7 mouse cellular contexts compared by ENCODE assay signal in genomic region chr9:50746214-50746677, GRCm38 (mm10). TPM values are rescaled to one million over a fixed set of nuclear protein-coding genes. Genes with fewer than 3 reads are reported as not detected.
DNase-seq lines count a peak whose midpoint lies in the region; ATAC-seq lines count a peak whose summit lies in the region.

2310030G06Rik (minus strand) TSS chr9:50746536.

- peak within 1 kb of the TSS; percentile 56 for H3K9ac ChIP-seq in forebrain, embryonic 13.5 days
- H3K9ac ChIP-seq in lung, embryonic 15.5 days: peak within 1 kb of the TSS; percentile 41
- H3K9ac ChIP-seq in stomach, embryonic 16.5 days (ENCODE audit: low read length): peak within 1 kb of the TSS; percentile 68

- no peak within 1 kb of the TSS for H3K27ac ChIP-seq in forebrain, embryonic 13.5 days
- H3K27ac ChIP-seq in lung, embryonic 15.5 days: peak within 1 kb of the TSS; percentile 91
- H3K27ac ChIP-seq in stomach, embryonic 16.5 days (ENCODE audit: low read length): peak within 1 kb of the TSS; percentile 84

- no peaks in the 10 kb centered on the region for H3K36me3 ChIP-seq in forebrain, embryonic 13.5 days (ENCODE audit: poor library complexity, severe bottlenecking)
- no peaks in the 10 kb centered on the region for H3K36me3 ChIP-seq in lung, embryonic 15.5 days
- H3K36me3 ChIP-seq in stomach, embryonic 16.5 days (ENCODE audit: control insufficient read depth, insufficient read depth, low read length): no peaks in the 10 kb centered on the region

- peak; percentile 19; the same call in 1 of the 2 replicates for ATAC-seq in forebrain, embryonic 13.5 days
- ATAC-seq in lung, embryonic 15.5 days (ENCODE audit: borderline replicate concordance, extremely low read depth, low FRiP score, low TSS enrichment): peak; percentile 77; the same call in 1 of the 2 replicates
- ATAC-seq in stomach, embryonic 16.5 days (ENCODE audit: insufficient read depth, low FRiP score): peak; percentile 71

- WGBS in forebrain, embryonic 13.5 days: under 1% methylated on average over 19 of the region's 19 CpGs
- 1% methylated on average over 19 of the region's 19 CpGs for WGBS in lung, embryonic 15.5 days
- 2% methylated on average over 19 of the region's 19 CpGs for WGBS in stomach, embryonic 16.5 days

- peak within 1 kb of the TSS; percentile 64 for H3K4me2 ChIP-seq in forebrain, embryonic 13.5 days
- peak within 1 kb of the TSS; percentile 57 for H3K4me2 ChIP-seq in lung, embryonic 15.5 days
- H3K4me2 ChIP-seq in stomach, embryonic 16.5 days (ENCODE audit: low read depth, low read length): peak within 1 kb of the TSS; percentile 53

- H3K4me1 ChIP-seq in forebrain, embryonic 13.5 days: peaks cover 8% of the 10 kb centered on the region
- H3K4me1 ChIP-seq in lung, embryonic 15.5 days: peaks cover 16% of the 10 kb centered on the region; the same call in 1 of the 2 replicates
- no peaks in the 10 kb centered on the region for H3K4me1 ChIP-seq in stomach, embryonic 16.5 days (ENCODE audit: control insufficient read depth, insufficient read depth, low read length)

- no peaks in the 10 kb centered on the region for H3K9me3 ChIP-seq in forebrain, embryonic 13.5 days (replicated peaks)
- H3K9me3 ChIP-seq in lung, embryonic 15.5 days: no peaks in the 10 kb centered on the region
- H3K9me3 ChIP-seq in stomach, embryonic 16.5 days (replicated peaks; ENCODE audit: control insufficient read depth, low read length): no peaks in the 10 kb centered on the region

- peak; percentile 43 for DNase-seq in urinary bladder, adult 2 months (ENCODE audit: low spot score)
- DNase-seq in urinary bladder, postnatal 10 days (ENCODE audit: low spot score): no peak
- peak; percentile 83 to 85 for DNase-seq in kidney, adult 8-10 months
- no peak for DNase-seq in frontal cortex, postnatal 10 days (ENCODE audit: low spot score in 2 of 2)

- peaks cover 14% of the 10 kb centered on the region; the same call in 1 of the 2 replicates for H3K27me3 ChIP-seq in forebrain, embryonic 13.5 days
- H3K27me3 ChIP-seq in lung, embryonic 15.5 days: no peaks in the 10 kb centered on the region
- H3K27me3 ChIP-seq in stomach, embryonic 16.5 days (ENCODE audit: control insufficient read depth, insufficient read depth, low read length): no peaks in the 10 kb centered on the region

- peak within 1 kb of the TSS; percentile 36 for H3K4me3 ChIP-seq in forebrain, embryonic 13.5 days
- peak within 1 kb of the TSS; percentile 41 for H3K4me3 ChIP-seq in lung, embryonic 15.5 days
- peak within 1 kb of the TSS; percentile 50 for H3K4me3 ChIP-seq in stomach, embryonic 16.5 days (replicated peaks; ENCODE audit: low read length)

RNA-seq across cellular contexts. Expression of gene 2310030G06Rik, which starts in this region (rescaled TPM):
- 12.4 and 13.5 TPM in 2 replicates for polyA plus RNA-seq in urinary bladder, adult 2 months (2012; rRNA removed)
- polyA plus RNA-seq in forebrain, embryonic 13.5 days (2015; fragmentation: Nextera tagmentation; extraction: Ambion mirVana): 1.0 and 1.2 TPM in 2 replicates
- polyA plus RNA-seq in lung, embryonic 15.5 days (2015; fragmentation: Nextera tagmentation; extraction: Ambion mirVana): 13.2 and 16.2 TPM in 2 replicates
- polyA plus RNA-seq in stomach, embryonic 16.5 days (2015; fragmentation: Nextera tagmentation; extraction: Ambion mirVana): 13.6 and 14.2 TPM in 2 replicates

Comparison
In these comparisons a context has a peak if more than half of its experiments do, and no peak if none do; other contexts are left out.
1. DNase-seq: peak in urinary bladder, adult 2 months (single experiment) and kidney, adult 8-10 months (2 of 2); none in urinary bladder, postnatal 10 days (single experiment) and frontal cortex, postnatal 10 days (0 of 2).
2. ATAC-seq: peak in every context shown above with its lines; median percentile 77 in lung, embryonic 15.5 days; 71 in stomach, embryonic 16.5 days; 19 in forebrain, embryonic 13.5 days.
3. Peak in every context shown above with its lines, with median percentiles within 50 percentile points of each other: H3K4me2 ChIP-seq, H3K4me3 ChIP-seq and H3K9ac ChIP-seq.